Mouse (Mus musculus) adrenal gland, postnatal 0 days (tissue): ENCODE results near the gene Slu7. TPM values are rescaled to one million over a fixed set of nuclear protein-coding genes. Genes with fewer than 3 reads are reported as not detected.

Source experiments
- polyA plus RNA-seq: library from polyadenylated mRNA; unstranded; fragments of >200 nt; fragmentation: Nextera tagmentation; extraction: Ambion mirVana; gene quantifications from 2 replicates; pipeline ENCODE4 v1.2.1, GENCODE M21; 2015

Slu7 gene
- polyA plus RNA-seq: 45.2 and 62.5 TPM in 2 replicates

GRCm38 (mm10) chr11:43433254-43434023 is at the start of gene Slu7:
TSS of gene Slu7 (plus strand) at chr11:43433744.

GRCm38 (mm10) chr11:43425824-43426413 is 7.6 kb upstream of the Slu7 start, which contains the start of gene Pttg1:
TSS of gene Pttg1 (minus strand) at chr11:43426251.

GRCm38 (mm10) chr11:43474225-43474774 is 40.8 kb downstream of the Slu7 start, which contains the start of gene C1qtnf2:
TSS of gene C1qtnf2 (plus strand) at chr11:43474276.

Other genes with a start within 250 kb of the Slu7 start
- gene Pttg1, start 7.5 kb upstream of the Slu7 start, polyA plus RNA-seq: 146 and 200 TPM in 2 replicates
- 39.4 and 81.6 TPM in 2 replicates for gene C1qtnf2, start 40.5 kb downstream of the Slu7 start, polyA plus RNA-seq
- gene Ccnjl, start 95.0 kb downstream of the Slu7 start, polyA plus RNA-seq: 6.0 and 6.5 TPM in 2 replicates
- gene 4933415A04Rik, start 153.3 kb downstream of the Slu7 start, polyA plus RNA-seq: 1.5 and 2.1 TPM in 2 replicates
- gene Fabp6, start 167.8 kb downstream of the Slu7 start, polyA plus RNA-seq: 1.8 TPM in 1 of 2 replicates, not detected in the other
- 13.7 and 16.8 TPM in 2 replicates for gene Pwwp2a, start 248.3 kb downstream of the Slu7 start, polyA plus RNA-seq